Mouse (Mus musculus) kidney, embryonic 15.5 days (tissue): ENCODE measurements at regions not wholly inside any gene's neighbourhood (a gene's known extent, or its start where the extent isn't known, plus 50 kb on each side); places are given as distances from the start of the nearest gene placed in this dataset.
A peak's percentile ranks its signal among the peaks of the same experiment; 100 is the strongest.

Experiments
- ATAC-seq: fragments of 200-750 bp; cut with Nextera tagmentation; replicated peaks from 2 replicates; pipeline ENCODE4 v1.8.0; 2017; ENCODE audit warnings: moderate TSS enrichment; ENCODE audit not compliant: low FRiP score
- H3K27ac ChIP-seq: fragments of 300-500 bp; sonication (generic); 2 replicates; pipeline ENCODE4 v1.5.1; 2015; ENCODE audit warnings: mild to moderate bottlenecking, inconsistent platforms
- H3K27me3 ChIP-seq: fragments of 300-500 bp; sonication (generic); 2 replicates; pipeline ENCODE4 v1.6.1; 2015; ENCODE audit warnings: inconsistent platforms
- H3K36me3 ChIP-seq: fragments of 300-500 bp; sonication (generic); 2 replicates; pipeline ENCODE4 v1.6.1; 2015; ENCODE audit warnings: inconsistent platforms
- H3K4me1 ChIP-seq: fragments of 300-500 bp; sonication (generic); 2 replicates; pipeline ENCODE4 v1.6.1; 2015; ENCODE audit warnings: inconsistent platforms
- H3K4me2 ChIP-seq: fragments of 300-500 bp; sonication (generic); 2 replicates; pipeline ENCODE4 v1.6.1; 2015; ENCODE audit warnings: moderate library complexity, mild to moderate bottlenecking, inconsistent platforms
- H3K4me3 ChIP-seq: fragments of 300-500 bp; sonication (generic); replicated peaks from 2 replicates; pipeline ENCODE4 v1.5.1; 2015; ENCODE audit warnings: mild to moderate bottlenecking, inconsistent platforms
- H3K9ac ChIP-seq: fragments of 300-500 bp; sonication (generic); 2 replicates; pipeline ENCODE4 v1.6.1; 2015; ENCODE audit warnings: mild to moderate bottlenecking, inconsistent platforms
- H3K9me3 ChIP-seq: fragments of 300-500 bp; sonication (generic); replicated peaks from 2 replicates; pipeline ENCODE4 v1.6.1; 2016; ENCODE audit warnings: inconsistent platforms
- WGBS: fragments of 180-500 bp; shearing (Covaris S2); methylation state at CpG from one replicate; pipeline ENCODE4 v1.1.7; 2015; ENCODE audit warnings: mixed read lengths; 5-methylcytosine and 5-hydroxymethylcytosine counted together

- 48% methylated on average over 6 of the region's 6 CpGs for WGBS
- no peaks in the 10 kb centered on the region for H3K9me3 ChIP-seq
- 0 out of 2 replicates have a peak, but pooled peaks have one; percentile 15 for ATAC-seq
- no peak overlapping the region for H3K27ac ChIP-seq
- H3K4me2 ChIP-seq, result no peak overlapping the region
- 0 out of 2 replicates have a peak, but pooled peaks cover 2% of the 10 kb centered on the region for H3K4me1 ChIP-seq
- no peak overlapping the region for H3K4me3 ChIP-seq
- H3K27me3 ChIP-seq, result no peaks in the 10 kb centered on the region
- H3K36me3 ChIP-seq, result no peaks in the 10 kb centered on the region
- no peak overlapping the region for H3K9ac ChIP-seq
These were observed 209.7 kb downstream of the Igsf11 start for GRCm38 (mm10) chr16:39102151-39102550.

DNA sequence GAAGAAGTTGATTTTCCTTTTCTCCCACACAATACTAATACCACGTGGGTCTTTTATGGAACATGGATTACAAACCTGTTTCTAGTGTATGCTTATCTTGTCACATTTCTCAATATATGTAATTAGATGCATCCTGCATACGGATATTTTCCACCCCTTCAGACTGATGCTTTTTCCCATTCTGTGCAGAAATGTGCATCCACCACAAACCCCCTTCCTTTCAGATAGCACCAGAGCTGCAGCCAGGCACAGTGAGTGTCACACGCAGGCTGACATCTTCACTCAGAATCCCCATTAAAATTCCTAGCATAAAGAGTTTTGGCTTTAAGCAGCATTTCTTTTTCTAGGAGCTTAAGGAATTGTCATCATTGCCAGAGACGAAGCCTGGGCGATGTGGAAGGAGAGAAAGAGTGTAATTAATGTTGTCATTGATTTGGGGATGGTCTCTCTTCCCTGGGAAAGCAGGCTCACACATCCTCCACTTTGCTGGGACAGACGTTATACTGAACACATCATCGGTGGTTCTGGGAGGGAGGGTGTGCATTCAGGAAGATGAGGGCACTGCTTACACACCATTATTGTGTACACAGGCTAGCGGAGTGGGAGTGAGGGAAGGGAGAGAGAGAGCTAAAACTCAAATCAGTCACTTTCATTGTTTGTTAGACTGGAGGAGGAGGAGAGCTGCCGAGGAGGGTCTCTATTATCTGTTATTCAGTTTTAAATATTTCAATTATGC is 211.1 kb downstream of the Igsf11 start:
- 0 out of 2 replicates have a peak, but pooled peaks cover 2% of the 10 kb centered on the region for H3K4me1 ChIP-seq
- H3K27ac ChIP-seq, result no peak overlapping the region
- ATAC-seq, result no peak
- no peak overlapping the region for H3K9ac ChIP-seq
- no peaks in the 10 kb centered on the region for H3K36me3 ChIP-seq
- WGBS, result 61% methylated on average over 9 of the region's 9 CpGs
- no peaks in the 10 kb centered on the region for H3K9me3 ChIP-seq
- H3K27me3 ChIP-seq, result no peaks in the 10 kb centered on the region
- no peak overlapping the region for H3K4me2 ChIP-seq
- H3K4me3 ChIP-seq, result no peak overlapping the region

GRCm38 (mm10) chr16:39109383-39110033 is 217.0 kb downstream of the Igsf11 start:
- WGBS, result 16% methylated on average over 15 of the region's 15 CpGs
- Histone ChIP-seq H3K9me3 (no peaks in the 10 kb centered on the region), H3K27ac (no peak overlapping the region), H3K4me1 (peaks cover 2% of the 10 kb centered on the region; the same call in 1 of the 2 replicates), H3K4me2 (peak overlapping the region; percentile 63), H3K4me3 (peak overlapping the region; percentile 38), H3K9ac (no peak overlapping the region), H3K36me3 (no peaks in the 10 kb centered on the region), H3K27me3 (no peaks in the 10 kb centered on the region)
- ATAC-seq, result no peak

- Histone ChIP-seq H3K9ac (no peak overlapping the region), H3K4me3 (no peak overlapping the region), H3K36me3 (no peaks in the 10 kb centered on the region), H3K9me3 (no peaks in the 10 kb centered on the region), H3K27me3 (no peaks in the 10 kb centered on the region), H3K4me2 (peak overlapping the region; percentile 63; the same call in 1 of the 2 replicates), H3K27ac (no peak overlapping the region), H3K4me1 (peaks cover 2% of the 10 kb centered on the region; the same call in 1 of the 2 replicates)
- no peak for ATAC-seq
- 85% methylated on average over 5 of the region's 5 CpGs for WGBS
These were observed 217.6 kb downstream of the Igsf11 start for GRCm38 (mm10) chr16:39110089-39110488.

- Histone ChIP-seq H3K9me3 (no peaks in the 10 kb centered on the region), H3K4me2 (no peak overlapping the region), H3K4me3 (no peak overlapping the region), H3K27ac (no peak overlapping the region), H3K4me1 (peaks cover 16% of the 10 kb centered on the region), H3K27me3 (no peaks in the 10 kb centered on the region), H3K36me3 (no peaks in the 10 kb centered on the region), H3K9ac (no peak overlapping the region)
- WGBS, result 87% methylated on average over 3 of the region's 3 CpGs
- ATAC-seq, result no peak
These were observed 225.6 kb downstream of the Igsf11 start for GRCm38 (mm10) chr16:39118059-39118458.

DNA sequence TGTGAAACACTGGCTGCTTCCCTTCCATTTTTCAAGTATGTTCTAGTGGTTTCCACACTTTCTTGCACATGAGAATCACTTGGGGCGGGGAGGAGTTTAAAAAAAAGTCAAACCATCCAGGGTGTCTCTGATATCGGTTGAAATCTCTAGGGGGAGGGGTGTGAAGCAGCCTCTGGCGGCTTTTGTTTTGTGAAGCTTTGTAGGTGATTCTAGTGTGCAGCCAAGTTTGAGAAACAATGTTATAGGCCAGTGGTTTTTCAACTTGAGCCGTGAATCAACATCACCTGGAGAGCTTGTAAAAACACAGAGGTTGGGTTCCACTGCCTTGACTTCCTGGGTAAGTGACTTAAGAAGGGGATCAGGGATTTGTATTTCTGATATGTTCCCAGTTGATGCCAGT is 227.3 kb downstream of the Igsf11 start:
- Histone ChIP-seq H3K27ac (0 out of 2 replicates have a peak overlapping the region, but pooled peaks have one; percentile 37), H3K4me1 (peaks cover 21% of the 10 kb centered on the region), H3K9me3 (no peaks in the 10 kb centered on the region), H3K4me2 (no peak overlapping the region), H3K9ac (no peak overlapping the region), H3K27me3 (no peaks in the 10 kb centered on the region), H3K36me3 (no peaks in the 10 kb centered on the region), H3K4me3 (no peak overlapping the region)
- WGBS, result 28% methylated on average over 4 of the region's 4 CpGs
- ATAC-seq, result peak; percentile 72

DNA sequence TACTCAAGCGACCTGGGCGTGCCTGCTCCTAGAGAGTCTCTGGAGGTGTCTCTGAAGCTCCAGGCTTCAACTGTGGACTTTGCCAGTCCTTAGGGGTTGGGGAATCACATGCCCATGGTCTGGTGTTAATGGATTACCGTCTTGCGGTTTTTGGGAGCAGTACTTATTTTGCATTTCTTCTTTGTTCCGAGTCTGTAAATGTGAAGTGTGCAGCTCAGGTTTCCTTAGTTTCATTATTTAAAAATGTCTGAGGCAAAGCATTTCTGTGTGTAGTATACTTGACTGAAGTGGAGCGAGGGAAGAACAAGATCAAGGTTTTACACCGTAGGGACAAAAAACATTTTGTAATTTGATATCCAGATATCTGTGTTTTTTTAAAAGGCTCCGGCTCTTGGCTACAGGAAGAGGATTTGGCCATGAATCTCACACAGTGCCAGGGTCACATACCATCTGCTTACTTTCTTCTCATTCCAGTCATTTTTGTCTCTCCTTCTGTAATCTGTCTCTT is 231.0 kb downstream of the Igsf11 start:
- no peaks in the 10 kb centered on the region for H3K27me3 ChIP-seq
- no peak overlapping the region for H3K4me2 ChIP-seq
- 52% methylated on average over 8 of the region's 8 CpGs for WGBS
- no peak for ATAC-seq
- no peaks in the 10 kb centered on the region for H3K9me3 ChIP-seq
- no peak overlapping the region for H3K4me3 ChIP-seq
- no peaks in the 10 kb centered on the region for H3K36me3 ChIP-seq
- peaks cover 18% of the 10 kb centered on the region for H3K4me1 ChIP-seq
- H3K27ac ChIP-seq, result no peak overlapping the region
- H3K9ac ChIP-seq, result no peak overlapping the region

- no peak overlapping the region for H3K9ac ChIP-seq
- H3K4me2 ChIP-seq, result no peak overlapping the region
- H3K27me3 ChIP-seq, result no peaks in the 10 kb centered on the region
- no peak for ATAC-seq
- H3K9me3 ChIP-seq, result no peaks in the 10 kb centered on the region
- H3K36me3 ChIP-seq, result no peaks in the 10 kb centered on the region
- no peaks in the 10 kb centered on the region for H3K4me1 ChIP-seq
- WGBS, result 87% methylated on average over 2 of the region's 2 CpGs
- H3K4me3 ChIP-seq, result no peak overlapping the region
- H3K27ac ChIP-seq, result no peak overlapping the region
These were observed 240.0 kb downstream of the Igsf11 start for GRCm38 (mm10) chr16:39132459-39132858.

GRCm38 (mm10) chr16:39135777-39136176 is 243.3 kb downstream of the Igsf11 start:
- WGBS, result 70% methylated on average over 4 of the region's 4 CpGs
- no peaks in the 10 kb centered on the region for H3K9me3 ChIP-seq
- no peak overlapping the region for H3K4me2 ChIP-seq
- no peak for ATAC-seq
- no peak overlapping the region for H3K27ac ChIP-seq
- H3K4me1 ChIP-seq, result no peaks in the 10 kb centered on the region
- H3K27me3 ChIP-seq, result no peaks in the 10 kb centered on the region
- H3K36me3 ChIP-seq, result no peaks in the 10 kb centered on the region
- no peak overlapping the region for H3K4me3 ChIP-seq
- no peak overlapping the region for H3K9ac ChIP-seq

DNA sequence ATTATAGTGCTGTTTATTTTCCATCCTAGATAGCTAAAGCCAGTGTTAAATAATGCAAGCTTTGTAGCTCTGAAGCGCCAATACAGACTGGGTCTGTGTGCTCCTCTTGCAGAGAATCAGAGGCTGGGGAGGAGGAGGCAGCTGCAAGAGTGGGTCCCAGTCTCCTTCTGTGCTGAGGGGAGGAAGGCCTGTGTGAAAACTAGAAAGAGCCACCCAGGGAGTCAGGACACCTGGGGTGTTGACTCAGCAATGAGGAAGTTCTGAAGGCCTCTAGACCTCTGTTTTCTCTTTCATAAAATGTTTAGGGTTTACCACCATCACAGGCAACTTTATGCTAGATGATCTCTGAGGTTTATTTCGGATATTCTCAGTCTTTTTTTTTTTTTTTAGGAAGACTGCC is 254.7 kb downstream of the Igsf11 start:
- Histone ChIP-seq H3K9ac (no peak overlapping the region), H3K27ac (no peak overlapping the region), H3K4me3 (no peak overlapping the region), H3K27me3 (no peaks in the 10 kb centered on the region), H3K4me1 (no peaks in the 10 kb centered on the region), H3K36me3 (no peaks in the 10 kb centered on the region), H3K9me3 (no peaks in the 10 kb centered on the region), H3K4me2 (no peak overlapping the region)
- 54% methylated on average over 2 of the region's 2 CpGs for WGBS
- no peak for ATAC-seq

DNA sequence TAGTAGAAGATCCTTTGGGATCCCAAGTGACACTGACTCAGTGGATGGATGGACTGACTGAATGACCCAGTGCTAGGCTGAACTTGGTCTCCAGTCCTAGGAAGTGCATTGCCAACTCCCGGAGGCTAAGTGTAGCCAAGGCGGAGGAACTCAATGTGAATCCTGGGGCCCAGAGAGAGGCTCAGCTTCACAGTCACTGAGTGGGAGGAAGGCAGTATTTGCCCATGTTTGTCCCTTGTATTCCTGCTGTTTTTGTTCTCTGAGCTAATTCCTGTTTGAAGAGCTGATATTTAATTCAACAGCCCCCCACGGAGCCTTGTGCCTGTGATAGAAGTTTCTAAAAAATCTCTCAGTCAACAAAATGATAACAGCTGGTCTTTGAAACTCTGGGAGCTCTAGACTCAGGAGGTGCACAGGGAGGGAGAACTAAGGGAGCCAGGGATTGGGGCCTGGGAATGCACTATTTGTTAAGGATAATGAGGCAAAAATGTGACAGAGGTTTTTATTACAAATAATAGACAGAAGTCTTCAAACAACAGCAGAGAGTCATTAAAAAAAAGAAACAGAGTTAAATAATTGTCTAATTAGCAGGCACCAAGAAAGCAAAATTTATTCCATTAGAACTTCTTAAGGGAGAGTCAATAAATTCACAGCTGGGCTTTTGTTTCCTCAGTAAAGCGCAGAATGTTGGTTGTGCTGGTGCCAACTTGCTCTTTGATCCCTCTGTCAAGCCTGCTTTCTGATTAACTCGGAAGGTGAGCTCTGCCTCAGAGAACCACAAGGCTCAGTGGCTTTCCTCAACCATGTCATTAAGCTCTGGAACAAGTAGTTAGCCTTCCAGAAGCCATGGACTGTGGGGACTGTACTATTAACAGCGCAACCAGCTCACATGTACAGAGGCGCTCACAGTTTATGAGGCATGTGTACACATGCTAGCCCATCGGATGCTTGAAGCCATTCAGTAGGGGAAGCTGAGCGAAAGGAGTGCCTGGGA is 259.2 kb downstream of the Igsf11 start:
- H3K4me1 ChIP-seq, result no peaks in the 10 kb centered on the region
- H3K9ac ChIP-seq, result no peak overlapping the region
- H3K4me3 ChIP-seq, result no peak overlapping the region
- H3K27ac ChIP-seq, result no peak overlapping the region
- WGBS, result 68% methylated on average over 9 of the region's 9 CpGs
- H3K9me3 ChIP-seq, result no peaks in the 10 kb centered on the region
- H3K27me3 ChIP-seq, result no peaks in the 10 kb centered on the region
- ATAC-seq, result peak; percentile 88
- no peak overlapping the region for H3K4me2 ChIP-seq
- H3K36me3 ChIP-seq, result no peaks in the 10 kb centered on the region
